In the genomic region with DNA sequence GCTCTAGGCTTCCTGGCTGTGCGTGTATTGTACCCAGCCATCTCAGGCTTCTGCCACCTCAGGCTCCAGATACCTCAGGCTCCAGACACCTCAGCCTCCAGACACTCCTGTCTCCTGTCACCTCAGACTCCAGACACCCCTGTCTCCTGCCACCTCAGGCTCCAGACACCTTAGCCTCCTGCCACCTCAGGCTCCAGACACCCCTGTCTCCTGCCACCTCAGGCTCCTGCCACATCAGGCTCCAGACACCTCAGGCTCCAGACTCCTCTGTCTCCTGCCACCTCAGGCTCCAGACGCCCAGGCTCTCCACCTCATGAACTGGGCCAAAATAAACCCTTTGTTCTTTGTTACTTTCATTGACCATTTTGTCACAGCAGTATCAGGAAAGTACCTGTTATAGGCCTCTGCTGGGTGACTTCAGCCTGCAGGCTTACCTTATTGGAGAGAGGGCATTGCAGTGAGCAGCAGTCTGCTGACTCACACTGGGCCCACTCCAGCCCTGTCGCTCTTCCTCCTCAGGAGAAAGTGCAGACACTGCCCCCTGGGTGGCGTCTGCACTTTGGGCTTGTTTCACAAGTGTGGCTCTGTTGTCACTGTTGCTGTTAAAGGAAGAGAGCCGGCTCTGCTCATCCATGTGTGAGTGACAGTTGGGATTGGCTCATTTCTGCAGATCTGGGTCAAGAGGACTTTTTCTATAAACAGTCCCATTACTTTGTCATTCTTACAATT, we compare ENCODE assay signal across 8 mouse cellular contexts.
DNase-seq lines count a peak whose midpoint lies in the region; ATAC-seq and TF ChIP-seq lines count a peak whose summit lies in the region.

No protein-coding gene starts in this region.

- H3K9me3 ChIP-seq in heart, embryonic 16.5 days (replicated peaks; ENCODE audit: control insufficient read depth, low read length), result no peaks in the 10 kb centered on the region
- no peaks in the 10 kb centered on the region for H3K9me3 ChIP-seq in limb, embryonic 11.5 days (ENCODE audit: control insufficient read depth, low read length)
- no peaks in the 10 kb centered on the region for H3K9me3 ChIP-seq in midbrain, embryonic 10.5 days (replicated peaks)

- H3K4me1 ChIP-seq in cerebellum, adult 2 months (ENCODE audit: control insufficient read depth, insufficient read depth, low read length), result no peaks in the 10 kb centered on the region
- H3K4me1 ChIP-seq in heart, embryonic 16.5 days (ENCODE audit: control insufficient read depth, insufficient read depth, low read length), result peaks cover 17% of the 10 kb centered on the region; the same call in 1 of the 2 replicates
- peaks cover 3% of the 10 kb centered on the region; the same call in 1 of the 2 replicates for H3K4me1 ChIP-seq in limb, embryonic 11.5 days (ENCODE audit: control insufficient read depth, insufficient read depth, low read length)
- peaks cover 36% of the 10 kb centered on the region for H3K4me1 ChIP-seq in midbrain, embryonic 10.5 days

- no peak for TF ChIP-seq POLR2A in cerebellum, adult 2 months (IDR thresholded peaks at IDR 0.05; ENCODE audit: borderline replicate concordance, insufficient read depth, low read length)

- ATAC-seq in heart, embryonic 16.5 days (replicated peaks; ENCODE audit: extremely low read depth, insufficient read depth, low FRiP score), result peak; percentile 53
- 0 out of 2 replicates have a peak, but pooled peaks have one; percentile 39 for ATAC-seq in limb, embryonic 11.5 days (ENCODE audit: insufficient number of reproducible peaks, low FRiP score, low TSS enrichment, low read depth)

- no peaks in the 10 kb centered on the region for H3K36me3 ChIP-seq in heart, embryonic 16.5 days (ENCODE audit: control insufficient read depth, insufficient read depth)
- H3K36me3 ChIP-seq in limb, embryonic 11.5 days (ENCODE audit: control insufficient read depth, insufficient read depth, low read length), result no peaks in the 10 kb centered on the region; the same call in 1 of the 2 replicates
- peaks cover 29% of the 10 kb centered on the region for H3K36me3 ChIP-seq in midbrain, embryonic 10.5 days

- no peak overlapping the region for H3K4me2 ChIP-seq in heart, embryonic 16.5 days (ENCODE audit: low read depth, low read length)
- no peak overlapping the region for H3K4me2 ChIP-seq in limb, embryonic 11.5 days (ENCODE audit: low read depth, severe bottlenecking)

- peak overlapping the region; percentile 56 for H3K27ac ChIP-seq in cerebellum, adult 2 months (ENCODE audit: insufficient read depth, low read length)
- H3K27ac ChIP-seq in heart, embryonic 16.5 days (ENCODE audit: low read length), result peak overlapping the region; percentile 56
- peak overlapping the region; percentile 52; the same call in 1 of the 2 replicates for H3K27ac ChIP-seq in limb, embryonic 11.5 days (replicated peaks; ENCODE audit: low read depth, low read length)
- peak overlapping the region; percentile 78 for H3K27ac ChIP-seq in midbrain, embryonic 10.5 days (replicated peaks)

- no peak for DNase-seq in cerebellum, adult 2 months
- no peak for DNase-seq in cerebellum, adult 9-10 months
- DNase-seq in adrenal gland, postnatal 25 days, result peak; percentile 38
- peak; percentile 30 for DNase-seq in limb, embryonic 11.5 days (ENCODE audit: low spot score)
- DNase-seq in midbrain, embryonic 10.5 days (ENCODE audit: low spot score), result no peak
- no peak for DNase-seq in layer of hippocampus, adult 18-20 months (ENCODE audit: low spot score in 2 of 2)
- DNase-seq in right cerebral cortex, postnatal 36 days (ENCODE audit: low spot score in 2 of 2), result no peak

- peak overlapping the region; percentile 10; the same call in 1 of the 2 replicates for H3K9ac ChIP-seq in heart, embryonic 16.5 days (ENCODE audit: low read length)
- H3K9ac ChIP-seq in limb, embryonic 11.5 days (ENCODE audit: low read length), result no peak overlapping the region

- no peak overlapping the region for H3K4me3 ChIP-seq in cerebellum, adult 2 months (replicated peaks; ENCODE audit: insufficient read depth, low read depth, low read length)
- no peak overlapping the region for H3K4me3 ChIP-seq in heart, embryonic 16.5 days (ENCODE audit: low read length)
- H3K4me3 ChIP-seq in limb, embryonic 11.5 days (ENCODE audit: low read depth, low read length), result no peak overlapping the region
- no peak overlapping the region for H3K4me3 ChIP-seq in midbrain, embryonic 10.5 days

- 54% methylated on average over 5 of the region's 5 CpGs for WGBS in cerebellum, adult 2 months
- 37% methylated on average over 5 of the region's 5 CpGs for WGBS in heart, embryonic 16.5 days
- WGBS in limb, embryonic 11.5 days, result 51% methylated on average over 5 of the region's 5 CpGs
- WGBS in midbrain, embryonic 10.5 days, result 58% methylated on average over 5 of the region's 5 CpGs

- TF ChIP-seq CTCF in cerebellum, adult 2 months (IDR thresholded peaks at IDR 0.05; ENCODE audit: borderline replicate concordance, insufficient read depth, low read depth, low read length), result no peak

- H3K27me3 ChIP-seq in cerebellum, adult 2 months (ENCODE audit: control insufficient read depth, insufficient read depth, low read length), result no peaks in the 10 kb centered on the region
- H3K27me3 ChIP-seq in heart, embryonic 16.5 days (ENCODE audit: control insufficient read depth, insufficient read depth, low read length), result no peaks in the 10 kb centered on the region
- H3K27me3 ChIP-seq in limb, embryonic 11.5 days (ENCODE audit: control insufficient read depth, insufficient read depth, low read length), result no peaks in the 10 kb centered on the region
- no peaks in the 10 kb centered on the region for H3K27me3 ChIP-seq in midbrain, embryonic 10.5 days (ENCODE audit: low read depth, poor library complexity, severe bottlenecking)

Comparison
In these comparisons a context has a peak if more than half of its experiments do, and no peak if none do; other contexts are left out.
1. DNase-seq: peak in adrenal gland, postnatal 25 days (single experiment) and limb, embryonic 11.5 days (single experiment); none in cerebellum, adult 2 months (0 of 2), cerebellum, adult 9-10 months (single experiment), midbrain, embryonic 10.5 days (single experiment), layer of hippocampus, adult 18-20 months (0 of 2) and right cerebral cortex, postnatal 36 days (0 of 2).
2. Peak in every context shown above with its lines, with median percentiles within 50 percentile points of each other: H3K27ac ChIP-seq.